ENCODE assay signal across 18 mouse cellular contexts in genomic region chr13:54481498-54481897, GRCm38 (mm10).
A peak's percentile ranks its signal among the peaks of the same experiment; 100 is the strongest.
DNase-seq lines count a peak whose midpoint lies in the region.
"Had no signal": no experiment of that assay in that cellular context is flagged by ENCODE, and none has a peak within 500 bp of the region (broad histone marks: within the 10 kb centered on the region; RNA-seq: fewer than 3 reads in every experiment).

No protein-coding gene starts in this region.

- peak; percentile 24 to 29 for DNase-seq in cerebellum, postnatal 14 days
- DNase-seq in cerebellum, adult 11-12 months = no peak
- peak; percentile 88 for DNase-seq in kidney, adult 9 months
- peak; percentile 76 for DNase-seq in kidney, postnatal 14 days
- no peak for DNase-seq in thymus, postnatal 4 days
- DNase-seq in left cerebral cortex, adult 9 months (ENCODE audit: low spot score in 2 of 2) = no peak
- no peak for DNase-seq in lung, adult 18-20 months
- DNase-seq: adrenal gland, postnatal 14 days; forebrain, postnatal 0 days; gastrocnemius, postnatal 25 days; heart, adult 11 months; layer of hippocampus, adult 9-11 months; liver; lung, embryonic 14.5 days; lung, postnatal 14 days; retina, postnatal 1 day; right cerebral cortex, postnatal 14 days; thymus, postnatal 14 days had no signal

Comparison
In these comparisons a context has a peak if more than half of its experiments do, and no peak if none do; other contexts are left out.
1. DNase-seq: peak in cerebellum, postnatal 14 days (2 of 2), kidney, adult 9 months (single experiment) and kidney, postnatal 14 days (single experiment); none in cerebellum, adult 11-12 months (single experiment), thymus, postnatal 4 days (single experiment), left cerebral cortex, adult 9 months (0 of 2) and lung, adult 18-20 months (0 of 2).